Mouse (Mus musculus) embryonic facial prominence, embryonic 10.5 days (tissue): ENCODE measurements around the gene Ajuba. TPM values are rescaled to one million over a fixed set of nuclear protein-coding genes. Genes with fewer than 3 reads are reported as not detected.

Experiments
- DNase-seq: peaks from one replicate; pipeline ENCODE4 v3.0.0-alpha.2; 2017; ENCODE audit warnings: low spot score
- H3K27ac ChIP-seq: fragments of 300-500 bp; sonication (generic); replicated peaks from 2 replicates; pipeline ENCODE4 v1.5.1; 2016; ENCODE audit warnings: mild to moderate bottlenecking
- H3K27me3 ChIP-seq: fragments of 300-500 bp; sonication (generic); replicated peaks from 2 replicates; pipeline ENCODE4 v1.6.1; 2016; ENCODE audit warnings: low read depth, mild to moderate bottlenecking; ENCODE audit not compliant: poor library complexity, severe bottlenecking
- H3K36me3 ChIP-seq: fragments of 300-500 bp; sonication (generic); replicated peaks from 2 replicates; pipeline ENCODE4 v1.6.1; 2016; ENCODE audit warnings: mild to moderate bottlenecking, moderate library complexity
- H3K4me1 ChIP-seq: fragments of 300-500 bp; sonication (generic); 2 replicates; pipeline ENCODE4 v1.6.1; 2016
- H3K4me3 ChIP-seq: fragments of 300-500 bp; sonication (generic); 2 replicates; pipeline ENCODE4 v1.5.1; 2016; ENCODE audit warnings: mild to moderate bottlenecking, moderate library complexity
- H3K9me3 ChIP-seq: fragments of 300-500 bp; sonication (generic); 2 replicates; pipeline ENCODE4 v1.6.1; 2016; ENCODE audit warnings: mild to moderate bottlenecking
- WGBS: fragments of 180-500 bp; shearing (Covaris S2); methylation state at CpG from one replicate; pipeline ENCODE4 v1.1.7; 2016; 5-methylcytosine and 5-hydroxymethylcytosine counted together
- polyA plus RNA-seq: library from polyadenylated mRNA; unstranded; fragments of >200 nt; fragmentation: Nextera tagmentation; extraction: Ambion mirVana; gene quantifications from 2 replicates; pipeline ENCODE4 v1.2.1, GENCODE M21; 2016

Gene Ajuba
- polyA plus RNA-seq, 1 experiment from 2014 or later = 79.7 TPM

- peaks cover 51% of the 10 kb centered on the region for H3K36me3 ChIP-seq
- H3K27me3 ChIP-seq = no peaks in the 10 kb centered on the region
- 88% methylated on average over 9 of the region's 9 CpGs for WGBS
- no peak for DNase-seq
- peaks cover 21% of the 10 kb centered on the region for H3K4me1 ChIP-seq
- H3K9me3 ChIP-seq = no peaks in the 10 kb centered on the region
- H3K27ac ChIP-seq = no peak overlapping the region
- H3K4me3 ChIP-seq = no peak overlapping the region
Observed at GRCm38 (mm10) chr14:54582536-54582935, 5.2 kb upstream of the Ajuba start.

GRCm38 (mm10) chr14:54579638-54580037 lies 2.3 kb upstream of the Ajuba start:
- Histone ChIP-seq H3K27ac (0 out of 2 replicates have a peak overlapping the region, but pooled peaks have one; percentile 19), H3K9me3 (no peaks in the 10 kb centered on the region), H3K4me1 (peaks cover 41% of the 10 kb centered on the region), H3K4me3 (no peak overlapping the region), H3K27me3 (no peaks in the 10 kb centered on the region), H3K36me3 (peaks cover 26% of the 10 kb centered on the region)
- no peak for DNase-seq
- 76% methylated on average over 7 of the region's 7 CpGs for WGBS

- Histone ChIP-seq H3K9me3 (no peaks in the 10 kb centered on the region), H3K27ac (peak overlapping the region; percentile 98), H3K4me3 (peak overlapping the region; percentile 99), H3K36me3 (peaks cover 23% of the 10 kb centered on the region), H3K27me3 (no peaks in the 10 kb centered on the region), H3K4me1 (peaks cover 57% of the 10 kb centered on the region)
- peak; percentile 58 for DNase-seq
- whole genome bisulfite sequencing = 1% methylated on average over 10 of the region's 10 CpGs
Observed at GRCm38 (mm10) chr14:54578063-54578462, 705 bp upstream of the Ajuba start.

- H3K4me1 ChIP-seq = peaks cover 73% of the 10 kb centered on the region
- peak overlapping the region; percentile 98 for H3K27ac ChIP-seq
- H3K27me3 ChIP-seq = no peaks in the 10 kb centered on the region
- H3K36me3 ChIP-seq = peaks cover 29% of the 10 kb centered on the region
- H3K4me3 ChIP-seq = peak overlapping the region; percentile 99
- H3K9me3 ChIP-seq = no peaks in the 10 kb centered on the region
- peak; percentile 66 for DNase-seq
- WGBS = under 1% methylated on average over 84 of the region's 84 CpGs
Observed at GRCm38 (mm10) chr14:54576241-54577088, 893 bp downstream of the Ajuba start.

- Histone ChIP-seq H3K36me3 (peaks cover 38% of the 10 kb centered on the region), H3K27ac (peak overlapping the region; percentile 98), H3K4me1 (peaks cover 80% of the 10 kb centered on the region), H3K27me3 (no peaks in the 10 kb centered on the region), H3K9me3 (no peaks in the 10 kb centered on the region), H3K4me3 (peak overlapping the region; percentile 99)
- WGBS = under 1% methylated on average over 39 of the region's 39 CpGs
- peak; percentile 95 for DNase-seq
Observed at GRCm38 (mm10) chr14:54575631-54576030, 1.7 kb downstream of the Ajuba start.

- peak; percentile 14 for DNase-seq
- H3K36me3 ChIP-seq = peaks cover 44% of the 10 kb centered on the region
- no peaks in the 10 kb centered on the region for H3K9me3 ChIP-seq
- peaks cover 85% of the 10 kb centered on the region for H3K4me1 ChIP-seq
- peak overlapping the region; percentile 99 for H3K4me3 ChIP-seq
- no peaks in the 10 kb centered on the region for H3K27me3 ChIP-seq
- peak overlapping the region; percentile 98 for H3K27ac ChIP-seq
- 2% methylated on average over 8 of the region's 8 CpGs for WGBS
Observed at GRCm38 (mm10) chr14:54575031-54575430, 2.3 kb downstream of the Ajuba start.

GRCm38 (mm10) chr14:54574253-54574652 lies 3.1 kb downstream of the Ajuba start:
- H3K4me1 ChIP-seq = peaks cover 87% of the 10 kb centered on the region
- H3K27ac ChIP-seq = peak overlapping the region; percentile 98
- DNase-seq = peak; percentile 50
- H3K27me3 ChIP-seq = no peaks in the 10 kb centered on the region
- peak overlapping the region; percentile 99 for H3K4me3 ChIP-seq
- 8% methylated on average over 4 of the region's 4 CpGs for WGBS
- peaks cover 51% of the 10 kb centered on the region for H3K36me3 ChIP-seq
- H3K9me3 ChIP-seq = no peaks in the 10 kb centered on the region

- peak overlapping the region; percentile 98 for H3K27ac ChIP-seq
- peak; percentile 89 for DNase-seq
- no peaks in the 10 kb centered on the region for H3K9me3 ChIP-seq
- H3K27me3 ChIP-seq = no peaks in the 10 kb centered on the region
- peaks cover 63% of the 10 kb centered on the region for H3K36me3 ChIP-seq
- peak overlapping the region; percentile 99 for H3K4me3 ChIP-seq
- WGBS = 5% methylated on average over 14 of the region's 14 CpGs
- peaks cover 78% of the 10 kb centered on the region for H3K4me1 ChIP-seq
Observed at GRCm38 (mm10) chr14:54572790-54573736, 4.3 kb downstream of the Ajuba start.

- Histone ChIP-seq H3K4me1 (peaks cover 69% of the 10 kb centered on the region), H3K4me3 (peak overlapping the region; percentile 99), H3K36me3 (peaks cover 73% of the 10 kb centered on the region), H3K9me3 (no peaks in the 10 kb centered on the region), H3K27me3 (no peaks in the 10 kb centered on the region), H3K27ac (peak overlapping the region; percentile 98)
- DNase-seq = no peak
- 68% methylated on average over 4 of the region's 4 CpGs for WGBS
Observed at GRCm38 (mm10) chr14:54572122-54572521, 5.2 kb downstream of the Ajuba start.

GRCm38 (mm10) chr14:54569451-54570392 lies 7.6 kb downstream of the Ajuba start:
- H3K36me3 ChIP-seq = peaks cover 83% of the 10 kb centered on the region
- H3K9me3 ChIP-seq = no peaks in the 10 kb centered on the region
- WGBS = 48% methylated on average over 17 of the region's 17 CpGs
- H3K27ac ChIP-seq = peak overlapping the region; percentile 58
- H3K4me1 ChIP-seq = peaks cover 53% of the 10 kb centered on the region
- H3K27me3 ChIP-seq = no peaks in the 10 kb centered on the region
- DNase-seq = peak; percentile 54
- H3K4me3 ChIP-seq = peak overlapping the region; percentile 30

- no peaks in the 10 kb centered on the region for H3K9me3 ChIP-seq
- H3K27me3 ChIP-seq = no peaks in the 10 kb centered on the region
- 73% methylated on average over 15 of the region's 15 CpGs for whole genome bisulfite sequencing
- H3K4me1 ChIP-seq = peaks cover 45% of the 10 kb centered on the region
- peak; percentile 82 for DNase-seq
- no peak overlapping the region for H3K27ac ChIP-seq
- H3K36me3 ChIP-seq = peaks cover 77% of the 10 kb centered on the region
- H3K4me3 ChIP-seq = no peak overlapping the region
Observed at GRCm38 (mm10) chr14:54568694-54569414, 8.5 kb downstream of the Ajuba start.
